Mouse (Mus musculus): ENCODE measurements around the gene Slc4a4. TPM values are rescaled to one million over a fixed set of nuclear protein-coding genes. Genes with fewer than 3 reads are reported as not detected.

Gene Slc4a4
- 2.0 and 2.4 TPM in 2 replicates for polyA plus RNA-seq (2015; fragmentation: Nextera tagmentation; extraction: Ambion mirVana)

DNA sequence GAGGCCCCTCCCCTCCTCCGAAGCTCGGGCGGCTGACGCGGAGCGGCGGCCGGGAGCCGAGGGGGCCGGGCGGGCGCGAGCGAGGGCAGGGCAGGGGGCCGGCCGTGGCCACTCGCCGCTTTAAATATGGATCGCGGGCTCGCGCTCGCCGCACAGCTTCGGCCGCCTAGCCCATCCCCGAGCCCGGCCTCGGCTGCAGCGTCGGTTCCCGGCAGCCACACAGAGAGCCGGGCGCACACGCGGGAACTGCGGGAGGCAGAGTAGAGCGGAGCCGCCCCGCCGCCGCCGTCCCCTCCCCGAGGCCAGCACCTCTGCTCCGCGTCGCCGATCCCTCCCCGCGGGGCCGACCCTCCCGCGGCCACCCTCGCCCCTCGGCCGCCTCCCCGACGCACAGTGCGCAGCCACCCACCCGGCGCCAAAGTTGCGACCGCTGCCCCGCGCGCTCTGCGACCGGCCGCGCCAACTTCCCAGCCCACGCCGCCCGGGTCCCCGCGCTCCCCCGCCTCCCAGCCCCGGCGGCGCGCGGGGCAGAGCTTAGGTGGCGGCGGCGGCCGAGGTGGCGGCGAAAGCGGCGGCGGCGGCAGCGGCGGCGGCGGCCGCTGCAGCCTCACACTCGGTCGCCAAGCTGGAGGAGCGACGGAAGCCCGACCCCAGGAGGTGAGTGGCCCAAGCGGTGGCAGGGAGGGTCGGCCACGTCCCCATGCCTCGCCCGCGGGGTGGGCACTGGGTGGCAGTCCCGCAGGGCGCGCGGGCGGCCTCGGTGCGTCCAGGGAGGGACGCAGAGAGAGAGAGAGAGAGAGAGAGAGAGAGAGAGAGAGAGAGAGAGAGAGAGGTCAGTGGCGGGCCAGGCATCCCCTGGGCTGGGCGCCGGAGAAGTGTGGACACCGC lies at the start of gene Slc4a4:
Gene Slc4a4, plus strand, starts transcription at position 151 of the 888 bp plus-strand sequence.
- Histone ChIP-seq H3K36me3 (no peaks in the 10 kb centered on the region), H3K4me3 (peak within 1 kb of the TSS; percentile 82), H3K4me1 (peaks cover 15% of the 10 kb centered on the region), H3K27me3 (peaks cover 22% of the 10 kb centered on the region; the same call in 1 of the 2 replicates), H3K9me3 (no peaks in the 10 kb centered on the region), H3K4me2 (replicated peaks) (peak within 1 kb of the TSS; percentile 89), H3K27ac (no peak within 1 kb of the TSS), H3K9ac (peak within 1 kb of the TSS; percentile 82)
- peak; percentile 84 for ATAC-seq (ENCODE audit: low FRiP score, low read depth)
- under 1% methylated on average over 87 of the region's 119 CpGs for WGBS

DNA sequence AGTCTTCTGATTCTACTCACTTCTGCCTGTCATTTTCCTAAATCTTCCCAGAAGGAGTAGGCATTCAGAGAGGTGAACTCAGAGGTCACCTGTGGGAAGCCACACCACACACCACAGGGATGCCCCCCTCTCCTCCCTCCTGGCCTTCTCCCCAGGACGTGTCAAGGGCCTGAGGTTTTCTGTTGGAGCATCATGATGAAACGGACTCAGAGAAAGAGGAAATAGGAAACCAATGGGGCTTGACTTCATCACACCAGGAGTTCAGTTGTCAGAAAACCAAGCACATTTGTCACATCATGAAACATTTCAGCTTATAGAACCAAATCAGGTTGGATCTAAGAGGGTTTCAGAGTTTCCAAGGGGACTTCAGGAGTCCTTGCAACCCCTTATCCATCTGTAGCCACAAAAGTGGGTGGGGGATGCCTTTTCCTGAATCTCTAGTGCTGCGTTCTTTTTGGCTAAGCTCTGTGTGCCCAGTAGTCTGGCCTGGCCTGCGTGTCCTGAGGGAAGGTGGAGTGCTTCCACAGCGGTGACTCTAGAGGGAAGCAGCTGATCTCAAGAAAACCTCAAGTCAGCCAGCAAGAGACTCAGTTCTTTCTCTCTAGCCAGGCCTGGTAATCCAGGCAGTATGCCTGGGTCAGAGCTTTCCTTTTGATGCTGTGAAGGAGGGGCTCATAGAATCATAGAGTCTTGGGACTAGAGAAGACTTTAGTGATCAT lies 46.4 kb upstream of the Slc4a4 start:
- Histone ChIP-seq H3K4me3 (no peak overlapping the region), H3K9me3 (no peaks in the 10 kb centered on the region), H3K9ac (no peak overlapping the region), H3K27ac (no peak overlapping the region), H3K36me3 (no peaks in the 10 kb centered on the region), H3K4me2 (replicated peaks) (no peak overlapping the region), H3K27me3 (no peaks in the 10 kb centered on the region), H3K4me1 (no peaks in the 10 kb centered on the region)
- WGBS = 69% methylated on average over 5 of the region's 5 CpGs
- no peak for ATAC-seq (ENCODE audit: low FRiP score, low read depth)

- no peak for ATAC-seq (ENCODE audit: low FRiP score, low read depth)
- no peak overlapping the region for H3K27ac ChIP-seq
These were observed 29.3 kb upstream of the Slc4a4 start for GRCm38 (mm10) chr5:88857311-88857710.

GRCm38 (mm10) chr5:88857801-88858200 lies 28.8 kb upstream of the Slc4a4 start:
- Histone ChIP-seq H3K9me3 (no peaks in the 10 kb centered on the region), H3K4me3 (no peak overlapping the region), H3K36me3 (no peaks in the 10 kb centered on the region), H3K27me3 (no peaks in the 10 kb centered on the region), H3K9ac (no peak overlapping the region), H3K4me1 (0 out of 2 replicates have a peak, but pooled peaks cover 6% of the 10 kb centered on the region), H3K4me2 (replicated peaks) (no peak overlapping the region), H3K27ac (no peak overlapping the region)
- ATAC-seq (ENCODE audit: low FRiP score, low read depth) = no peak
- WGBS = 87% methylated on average over 4 of the region's 4 CpGs

More at GRCm38 (mm10) chr5:88857311-88857710, 29.3 kb upstream of the Slc4a4 start:
- Histone ChIP-seq H3K4me2 (replicated peaks) (no peak overlapping the region), H3K4me1 (0 out of 2 replicates have a peak, but pooled peaks cover 6% of the 10 kb centered on the region), H3K27me3 (no peaks in the 10 kb centered on the region), H3K9me3 (no peaks in the 10 kb centered on the region), H3K36me3 (no peaks in the 10 kb centered on the region), H3K9ac (no peak overlapping the region), H3K4me3 (no peak overlapping the region)
- WGBS = 90% methylated on average over 3 of the region's 3 CpGs

DNA sequence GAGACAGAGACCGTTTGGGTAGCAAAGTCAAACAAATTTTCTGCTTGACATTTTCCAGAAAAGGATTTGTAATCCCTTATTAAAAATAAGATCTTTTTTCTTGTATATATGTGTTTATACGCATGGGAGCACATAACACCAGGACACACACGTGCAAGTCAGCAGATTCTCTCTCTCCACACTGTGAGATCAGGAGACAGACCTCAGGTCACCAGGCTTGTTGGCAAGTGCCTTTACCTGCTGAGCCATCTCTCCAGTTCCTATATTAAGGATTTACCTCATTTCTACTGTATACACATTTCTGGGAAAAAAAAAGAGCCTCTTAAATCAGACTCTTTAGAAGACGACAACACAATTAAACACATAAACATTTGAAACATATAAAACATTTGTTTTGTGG lies 28.4 kb upstream of the Slc4a4 start:
- 74% methylated on average over 4 of the region's 4 CpGs for WGBS
- H3K4me1 ChIP-seq = 0 out of 2 replicates have a peak, but pooled peaks cover 6% of the 10 kb centered on the region
- H3K27me3 ChIP-seq = no peaks in the 10 kb centered on the region
- H3K9me3 ChIP-seq = no peaks in the 10 kb centered on the region
- H3K27ac ChIP-seq = no peak overlapping the region
- H3K36me3 ChIP-seq = no peaks in the 10 kb centered on the region
- no peak overlapping the region for H3K9ac ChIP-seq
- no peak overlapping the region for H3K4me3 ChIP-seq
- no peak for ATAC-seq (ENCODE audit: low FRiP score, low read depth)
- H3K4me2 ChIP-seq (replicated peaks) = no peak overlapping the region

DNA sequence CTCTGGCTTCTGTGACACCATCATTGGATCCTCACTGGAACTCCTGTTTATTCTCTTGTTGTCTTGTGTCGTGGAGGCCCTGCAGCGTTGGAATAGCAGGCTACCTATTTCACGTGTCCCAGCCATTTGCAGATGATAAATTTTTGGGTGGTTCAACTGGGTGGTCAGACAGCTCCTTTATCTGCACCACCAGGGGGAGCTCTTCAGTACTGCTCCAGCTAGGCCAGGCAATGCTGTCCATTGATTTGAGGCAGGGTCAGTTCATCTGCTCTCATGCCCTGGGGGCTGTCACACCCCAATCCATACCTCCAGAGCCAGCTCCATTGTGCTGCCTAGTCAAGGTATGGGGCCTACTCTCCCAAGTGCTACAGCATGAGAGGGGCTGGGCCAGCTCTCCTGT lies 24.5 kb upstream of the Slc4a4 start:
- no peak for ATAC-seq (ENCODE audit: low FRiP score, low read depth)
- WGBS = 55% methylated on average over 3 of the region's 3 CpGs
- Histone ChIP-seq H3K9me3 (no peaks in the 10 kb centered on the region), H3K27ac (no peak overlapping the region), H3K4me1 (no peaks in the 10 kb centered on the region), H3K9ac (no peak overlapping the region), H3K27me3 (no peaks in the 10 kb centered on the region), H3K36me3 (no peaks in the 10 kb centered on the region), H3K4me2 (replicated peaks) (no peak overlapping the region), H3K4me3 (no peak overlapping the region)

DNA sequence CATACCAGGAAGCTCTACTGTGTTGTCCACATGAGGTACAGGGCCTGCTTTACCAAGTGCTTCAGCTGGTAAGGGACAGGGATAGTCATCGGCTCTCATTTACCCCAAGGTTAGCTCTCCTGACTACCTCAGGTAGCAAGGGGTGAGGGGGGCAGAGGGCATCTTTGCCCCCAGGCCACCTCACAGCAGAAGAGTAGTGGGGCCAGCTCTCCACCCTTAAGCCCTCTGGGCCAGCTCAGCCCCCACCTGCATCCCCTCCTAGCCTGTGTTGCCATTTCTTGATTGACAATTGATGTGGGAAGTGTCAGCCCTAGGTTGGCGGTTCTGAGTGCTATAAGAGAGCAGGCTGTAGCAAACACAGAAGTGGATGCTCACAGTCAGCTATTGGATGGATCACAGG lies 23.8 kb upstream of the Slc4a4 start:
- no peak overlapping the region for H3K4me2 ChIP-seq (replicated peaks)
- no peak overlapping the region for H3K4me3 ChIP-seq
- ATAC-seq (ENCODE audit: low FRiP score, low read depth) = no peak
- H3K27ac ChIP-seq = no peak overlapping the region
- H3K9me3 ChIP-seq = no peaks in the 10 kb centered on the region
- WGBS = 94% methylated on average over 2 of the region's 2 CpGs
- no peaks in the 10 kb centered on the region for H3K36me3 ChIP-seq
- no peak overlapping the region for H3K9ac ChIP-seq
- H3K27me3 ChIP-seq = no peaks in the 10 kb centered on the region
- H3K4me1 ChIP-seq = no peaks in the 10 kb centered on the region

DNA sequence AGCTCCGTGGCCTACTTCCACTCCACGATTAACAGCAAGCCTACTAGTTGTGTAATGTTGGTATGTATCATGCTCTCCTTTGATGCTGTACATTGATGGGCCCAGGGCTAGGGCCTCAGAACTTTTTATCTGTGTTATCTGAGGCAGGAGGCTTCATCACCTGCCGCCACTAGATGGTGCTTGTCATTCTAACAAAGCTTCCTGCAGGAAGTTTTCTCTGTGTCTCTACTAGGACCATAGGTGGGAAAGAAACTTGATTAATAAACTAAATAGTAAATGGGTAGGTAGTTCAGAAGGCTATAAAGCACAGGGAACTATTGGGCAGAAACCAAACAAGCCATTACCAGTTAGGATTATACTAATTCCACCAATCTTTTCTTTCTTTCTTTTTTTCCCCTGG lies 2.5 kb upstream of the Slc4a4 start:
- 22% methylated on average over 3 of the region's 3 CpGs for WGBS
- H3K4me2 ChIP-seq (replicated peaks) = no peak overlapping the region
- no peak for ATAC-seq (ENCODE audit: low FRiP score, low read depth)
- no peak overlapping the region for H3K4me3 ChIP-seq
- peaks cover 20% of the 10 kb centered on the region; the same call in 1 of the 2 replicates for H3K27me3 ChIP-seq
- H3K9ac ChIP-seq = no peak overlapping the region
- H3K36me3 ChIP-seq = no peaks in the 10 kb centered on the region
- H3K27ac ChIP-seq = no peak overlapping the region
- H3K9me3 ChIP-seq = no peaks in the 10 kb centered on the region
- H3K4me1 ChIP-seq = peaks cover 15% of the 10 kb centered on the region

DNA sequence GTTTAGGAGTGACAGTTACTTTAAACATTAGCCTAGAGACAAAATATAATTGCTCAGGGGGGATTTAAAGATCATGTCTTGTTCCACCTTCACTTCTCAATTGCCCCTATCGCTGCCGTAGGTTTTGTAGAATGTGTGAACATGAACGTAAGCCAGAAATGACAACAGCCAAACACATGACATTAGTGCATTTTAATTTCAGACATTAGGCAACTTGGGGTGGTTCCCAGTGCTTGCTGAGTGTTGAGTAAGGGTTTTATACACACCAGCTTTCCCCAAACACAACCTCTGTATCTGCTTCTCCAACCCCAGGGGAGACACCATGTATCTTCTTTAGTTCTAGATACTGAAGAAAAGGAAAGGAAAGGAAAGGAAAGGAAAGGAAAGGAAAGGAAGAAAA lies 1.1 kb upstream of the Slc4a4 start:
- no peak overlapping the region for H3K4me3 ChIP-seq
- 66% methylated on average over 3 of the region's 3 CpGs for WGBS
- peaks cover 15% of the 10 kb centered on the region for H3K4me1 ChIP-seq

DNA sequence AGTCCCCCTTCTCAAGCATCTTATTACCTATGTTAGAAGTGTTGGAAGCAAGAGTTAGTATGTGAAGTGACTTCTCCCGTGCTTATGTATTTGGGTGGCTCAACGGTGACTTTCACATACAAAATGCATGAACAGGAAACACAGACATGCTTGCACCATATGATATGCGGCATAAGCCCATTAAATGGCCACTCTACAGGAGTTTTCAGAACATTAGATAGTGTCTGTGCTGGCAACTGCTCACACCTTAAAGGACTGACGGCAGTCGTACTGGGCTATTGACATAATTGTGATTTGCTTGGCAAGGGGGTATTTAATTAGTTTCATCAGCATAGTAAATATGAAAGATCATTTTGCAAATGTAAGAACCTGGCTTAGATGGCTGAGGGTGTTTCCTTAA lies 674 bp upstream of the Slc4a4 start:
- H3K9ac ChIP-seq = no peak overlapping the region
- WGBS = 46% methylated on average over 5 of the region's 5 CpGs

More for the DNA sequence above, 1.1 kb upstream of the Slc4a4 start:
- Histone ChIP-seq H3K4me2 (replicated peaks) (no peak overlapping the region), H3K9me3 (no peaks in the 10 kb centered on the region), H3K27ac (no peak overlapping the region), H3K27me3 (peaks cover 22% of the 10 kb centered on the region; the same call in 1 of the 2 replicates), H3K9ac (no peak overlapping the region), H3K36me3 (no peaks in the 10 kb centered on the region)
- ATAC-seq (ENCODE audit: low FRiP score, low read depth) = no peak

GRCm38 (mm10) chr5:88886349-88886667 lies 310 bp upstream of the Slc4a4 start:
- WGBS = under 1% methylated on average over 13 of the region's 14 CpGs
- no peak overlapping the region for H3K27ac ChIP-seq
- no peak for ATAC-seq (ENCODE audit: low FRiP score, low read depth)

More for the DNA sequence above, 674 bp upstream of the Slc4a4 start:
- no peaks in the 10 kb centered on the region for H3K36me3 ChIP-seq
- H3K4me3 ChIP-seq = peak overlapping the region; percentile 82
- peaks cover 22% of the 10 kb centered on the region; the same call in 1 of the 2 replicates for H3K27me3 ChIP-seq
- no peaks in the 10 kb centered on the region for H3K9me3 ChIP-seq
- ATAC-seq (ENCODE audit: low FRiP score, low read depth) = no peak
- no peak overlapping the region for H3K27ac ChIP-seq
- H3K4me1 ChIP-seq = peaks cover 15% of the 10 kb centered on the region
- H3K4me2 ChIP-seq (replicated peaks) = peak overlapping the region; percentile 89

More at GRCm38 (mm10) chr5:88886349-88886667, 310 bp upstream of the Slc4a4 start:
- Histone ChIP-seq H3K4me1 (peaks cover 15% of the 10 kb centered on the region), H3K27me3 (peaks cover 22% of the 10 kb centered on the region; the same call in 1 of the 2 replicates), H3K9me3 (no peaks in the 10 kb centered on the region), H3K4me2 (replicated peaks) (peak overlapping the region; percentile 89), H3K4me3 (peak overlapping the region; percentile 82), H3K9ac (peak overlapping the region; percentile 82), H3K36me3 (no peaks in the 10 kb centered on the region)

All from limb, embryonic 13.5 days (tissue).